Mouse (Mus musculus): ENCODE results near the gene C1ra. TPM values are rescaled to one million over a fixed set of nuclear protein-coding genes. Genes with fewer than 3 reads are reported as not detected.
"Not testable (repeated sequence)": the region's sequence is repeated elsewhere in the genome, so short reads cannot be mapped to it uniquely, and the experiment has no call there.

The C1ra gene
- polyA plus RNA-seq (2012; rRNA removed), result 0.15 and 0.22 TPM in 2 replicates

DNA sequence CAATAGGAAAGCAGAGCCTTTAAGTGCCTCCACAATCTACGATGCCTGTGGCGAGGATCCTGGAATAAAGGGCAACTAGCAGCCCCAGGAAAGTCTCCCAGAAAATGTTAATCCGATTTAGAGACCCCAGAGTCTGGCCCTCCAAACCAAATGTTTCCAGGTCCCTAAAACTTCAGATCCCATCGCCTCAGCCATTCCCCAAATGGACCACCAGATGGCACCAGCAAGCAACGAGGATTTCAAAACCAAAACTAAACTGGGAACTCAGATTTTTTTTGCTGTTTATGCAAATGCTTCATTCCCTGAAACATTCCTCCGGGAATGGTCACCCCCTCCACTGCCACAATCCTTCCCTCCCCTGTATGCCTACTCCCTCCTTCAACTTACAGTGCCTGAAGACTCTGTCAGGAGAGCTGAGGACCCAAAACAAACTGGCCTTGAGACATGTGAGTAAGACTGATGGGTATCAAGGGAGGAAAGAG, at the start of gene C1ra:
C1ra (plus strand) TSS at position 51 of the 482 bp plus-strand sequence.
- TF ChIP-seq CTCF (IDR thresholded peaks at IDR 0.05; ENCODE audit: borderline replicate concordance, extremely low read depth, insufficient read depth, insufficient read length) (peak; percentile 73; the same call in 1 of the 2 replicates), POLR2A (IDR thresholded peaks at IDR 0.05; ENCODE audit: borderline replicate concordance, extremely low read depth, insufficient read depth, insufficient read length, poor library complexity, severe bottlenecking) (no peak)
- peak; percentile 53 for DNase-seq (ENCODE audit: low read depth)

DNA sequence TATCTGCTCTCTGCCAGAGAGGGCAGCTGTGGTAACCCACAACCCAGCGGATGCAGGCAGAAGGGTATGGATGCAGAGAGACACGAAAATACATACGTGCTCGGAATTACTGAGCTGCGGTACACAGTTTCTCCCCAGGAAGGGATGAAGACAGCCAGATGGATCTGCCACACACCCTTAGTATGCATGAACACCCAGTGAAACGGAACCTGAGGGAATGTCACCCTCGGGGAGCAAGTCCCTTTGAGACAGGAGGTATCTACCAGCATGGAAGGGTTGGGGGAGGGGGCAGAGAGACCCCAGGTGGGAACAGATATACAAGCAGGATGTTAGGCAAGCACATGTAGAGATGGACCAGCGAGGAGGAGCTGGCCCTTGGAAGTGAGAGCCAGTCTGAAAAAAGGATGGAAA, 48.3 kb upstream of the C1ra start:
- no peak for TF ChIP-seq POLR2A (IDR thresholded peaks at IDR 0.05; ENCODE audit: borderline replicate concordance, extremely low read depth, insufficient read depth, insufficient read length, poor library complexity, severe bottlenecking)
- no peak for TF ChIP-seq CTCF (IDR thresholded peaks at IDR 0.05; ENCODE audit: borderline replicate concordance, extremely low read depth, insufficient read depth, insufficient read length)
- DNase-seq (ENCODE audit: low read depth), result peak; percentile 65

DNA sequence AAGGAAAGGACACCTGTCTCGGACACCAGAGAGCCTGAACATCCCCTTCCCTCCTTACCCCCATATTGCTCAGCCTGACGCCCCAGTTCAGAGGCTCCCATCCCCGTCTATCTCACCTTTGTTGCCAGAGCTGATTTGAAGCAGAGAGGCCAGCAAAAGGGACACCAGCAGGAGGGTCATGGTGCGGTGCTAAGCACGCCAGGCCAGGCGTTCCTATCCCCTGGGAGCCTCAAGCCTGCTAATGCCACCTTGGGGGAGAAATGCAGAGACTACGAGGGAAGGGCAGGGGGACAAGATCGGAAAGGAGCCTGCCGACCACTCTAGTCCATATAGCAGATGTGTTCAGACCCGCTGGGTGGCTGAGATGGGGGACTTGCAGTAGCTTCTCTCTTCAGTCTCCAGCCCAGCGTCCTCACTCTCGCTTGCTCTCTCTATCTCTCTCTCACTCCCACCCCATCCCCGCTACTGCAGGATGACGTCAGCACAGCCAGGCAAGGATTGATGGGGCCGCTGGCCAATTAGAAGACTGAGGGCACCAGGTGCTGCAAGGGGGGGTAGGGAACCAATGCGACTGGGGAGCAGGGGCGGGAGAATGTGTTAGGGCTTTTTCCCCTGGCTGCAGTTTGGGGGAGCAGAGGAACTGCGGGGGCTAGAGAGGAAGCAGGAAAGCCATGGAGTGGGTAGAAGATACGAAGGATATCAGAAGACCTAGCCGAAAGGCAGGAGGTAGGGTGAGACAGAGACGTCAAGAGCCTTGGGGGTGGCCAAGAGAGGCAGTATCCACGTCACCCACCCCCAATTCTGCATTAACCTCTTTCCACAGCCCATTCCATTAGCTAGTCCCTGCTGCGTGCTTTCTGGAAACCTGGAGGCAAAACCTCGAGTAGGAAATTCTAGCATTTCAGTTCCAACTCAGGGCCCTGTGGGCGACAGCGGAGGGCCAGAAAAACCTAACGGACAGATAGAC, 47.6 kb upstream of the C1ra start, which contains the start of gene Clstn3:
Clstn3 (minus strand) TSS at position 490 of the 967 bp plus-strand sequence.
- DNase-seq (ENCODE audit: low read depth), result peak; percentile 98
- TF ChIP-seq CTCF (IDR thresholded peaks at IDR 0.05; ENCODE audit: borderline replicate concordance, extremely low read depth, insufficient read depth, insufficient read length) (no peak), POLR2A (IDR thresholded peaks at IDR 0.05; ENCODE audit: borderline replicate concordance, extremely low read depth, insufficient read depth, insufficient read length, poor library complexity, severe bottlenecking) (peak; percentile 59; the same call in 1 of the 2 replicates)

DNA sequence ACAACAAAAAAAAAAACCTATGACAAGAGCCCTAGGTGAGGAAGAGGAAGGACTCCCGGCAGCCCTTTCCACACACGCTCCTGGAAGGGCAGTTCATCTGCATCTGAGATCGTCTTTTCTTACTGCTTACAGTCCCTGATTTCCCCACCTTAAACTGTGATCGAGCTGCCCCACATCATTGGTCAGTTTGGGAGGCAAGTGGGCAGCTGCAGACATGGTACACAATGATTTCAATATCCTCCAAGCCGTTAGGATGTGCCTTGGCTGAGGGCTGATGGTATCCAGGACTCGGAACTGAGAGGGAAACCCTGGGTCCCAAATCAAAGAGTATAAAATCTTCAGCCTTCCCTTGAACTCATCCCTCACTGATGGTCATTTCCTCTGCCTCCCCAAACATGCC, 46.9 kb upstream of the C1ra start:
- peak; percentile 24 for DNase-seq (ENCODE audit: low read depth)
- TF ChIP-seq CTCF (IDR thresholded peaks at IDR 0.05; ENCODE audit: borderline replicate concordance, extremely low read depth, insufficient read depth, insufficient read length), result no peak
- TF ChIP-seq POLR2A (IDR thresholded peaks at IDR 0.05; ENCODE audit: borderline replicate concordance, extremely low read depth, insufficient read depth, insufficient read length, poor library complexity, severe bottlenecking), result no peak

DNA sequence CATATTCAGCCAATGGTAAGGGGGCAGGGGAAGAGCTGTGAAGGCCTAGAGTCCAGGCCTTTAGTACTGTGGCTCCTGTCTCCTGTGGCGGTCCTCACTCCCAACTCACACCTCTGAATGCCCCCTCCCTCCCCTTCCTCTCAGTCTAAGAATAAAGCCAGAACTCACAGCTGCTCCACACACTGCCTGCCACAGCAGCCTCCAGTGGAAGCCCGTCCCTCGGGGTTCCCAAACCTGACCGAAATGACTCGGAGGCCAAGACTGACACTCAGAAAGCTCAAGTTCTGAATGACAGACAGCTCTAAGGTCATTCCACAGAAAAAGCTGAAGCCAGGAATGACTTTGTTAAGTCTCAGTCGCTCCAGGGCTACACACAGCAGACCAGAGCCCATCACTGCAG, 46.5 kb upstream of the C1ra start:
- DNase-seq (ENCODE audit: low read depth), result peak; percentile 9
- TF ChIP-seq CTCF (IDR thresholded peaks at IDR 0.05; ENCODE audit: borderline replicate concordance, extremely low read depth, insufficient read depth, insufficient read length) (no peak), POLR2A (IDR thresholded peaks at IDR 0.05; ENCODE audit: borderline replicate concordance, extremely low read depth, insufficient read depth, insufficient read length, poor library complexity, severe bottlenecking) (no peak)

DNA sequence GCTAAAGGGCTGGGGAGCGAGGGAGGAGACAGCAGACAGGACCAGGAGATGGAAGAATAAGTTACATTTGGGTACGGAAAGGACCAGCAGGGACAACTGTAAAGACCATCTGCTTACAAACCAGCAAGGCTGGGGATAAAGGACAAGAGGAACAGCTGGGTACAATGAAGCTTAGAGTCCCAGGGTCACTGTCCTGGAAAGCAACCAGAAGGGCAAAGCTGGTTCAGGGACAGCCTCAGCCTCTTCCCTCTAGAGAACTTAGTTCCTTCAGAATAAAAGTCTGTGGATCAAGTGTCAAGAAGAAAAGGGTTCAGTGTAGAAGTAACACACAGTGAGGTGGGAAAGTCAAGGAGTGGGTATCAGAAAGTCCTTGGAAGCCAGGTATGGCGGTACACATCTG, 41.1 kb upstream of the C1ra start:
- DNase-seq (ENCODE audit: low read depth), result no peak
- no peak for TF ChIP-seq CTCF (IDR thresholded peaks at IDR 0.05; ENCODE audit: borderline replicate concordance, extremely low read depth, insufficient read depth, insufficient read length)
- no peak for TF ChIP-seq POLR2A (IDR thresholded peaks at IDR 0.05; ENCODE audit: borderline replicate concordance, extremely low read depth, insufficient read depth, insufficient read length, poor library complexity, severe bottlenecking)

DNA sequence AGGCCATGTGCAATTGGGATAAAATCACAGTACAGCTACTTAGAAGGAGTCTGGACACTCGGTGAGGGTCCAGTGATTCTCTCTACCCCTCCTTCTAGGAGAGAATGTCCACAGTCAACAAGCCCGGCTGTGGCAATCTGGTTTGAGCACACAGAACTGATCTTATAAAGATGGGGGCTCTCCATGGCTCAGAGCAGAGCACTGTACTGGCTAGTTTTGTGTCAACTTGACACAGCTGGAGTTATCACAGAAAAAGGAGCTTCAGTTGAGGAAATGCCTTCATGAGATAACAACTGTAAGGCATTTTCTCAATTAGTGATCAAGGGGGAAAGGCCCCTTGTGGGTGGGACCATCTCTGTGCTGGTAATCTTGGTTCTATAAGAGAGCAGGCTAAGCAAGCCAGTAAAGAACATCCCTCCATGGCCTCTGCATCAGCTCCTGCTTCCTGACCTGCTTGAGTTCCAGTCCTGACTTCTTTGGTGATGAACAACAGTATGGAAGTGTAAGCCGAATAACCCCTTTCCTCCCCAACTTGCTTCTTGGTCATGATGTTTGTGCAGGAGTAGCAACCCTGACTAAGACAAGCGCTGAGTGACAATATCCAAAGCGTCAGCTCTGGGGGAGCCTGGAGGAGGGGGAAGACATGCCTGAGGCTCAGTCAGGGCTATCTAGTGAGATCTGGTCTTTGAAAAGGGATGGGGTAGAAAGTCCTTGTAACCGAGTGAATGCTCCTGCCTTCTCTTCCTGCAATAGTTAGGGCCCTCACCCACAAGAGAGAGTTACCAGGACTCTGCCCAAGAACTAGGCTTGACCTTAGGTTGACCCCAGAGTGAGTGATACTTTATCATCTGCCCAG, 40.2 kb upstream of the C1ra start:
- DNase-seq (ENCODE audit: low read depth), result not testable (repeated sequence)

DNA sequence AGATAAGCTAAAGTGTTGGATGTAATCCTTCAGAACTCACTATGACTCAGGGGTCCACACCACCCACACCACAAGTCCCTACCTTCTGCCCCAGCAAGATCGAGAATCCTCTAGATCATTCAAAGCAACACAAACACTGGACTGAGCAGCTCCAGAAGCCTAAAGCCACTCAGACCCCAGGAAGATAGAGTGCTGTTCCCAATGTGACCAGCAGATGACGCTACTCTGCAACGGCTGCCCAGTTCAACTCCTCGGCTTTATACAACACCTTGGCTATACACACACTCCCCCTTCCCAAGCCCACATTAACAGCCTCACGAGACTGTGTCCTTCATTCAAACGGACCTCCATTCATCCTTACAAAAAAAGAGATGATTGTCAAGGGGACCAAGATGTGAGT, 39.4 kb upstream of the C1ra start:
- TF ChIP-seq CTCF (IDR thresholded peaks at IDR 0.05; ENCODE audit: borderline replicate concordance, extremely low read depth, insufficient read depth, insufficient read length) (peak; percentile 45; the same call in 1 of the 2 replicates), POLR2A (IDR thresholded peaks at IDR 0.05; ENCODE audit: borderline replicate concordance, extremely low read depth, insufficient read depth, insufficient read length, poor library complexity, severe bottlenecking) (no peak)
- no peak for DNase-seq (ENCODE audit: low read depth)

DNA sequence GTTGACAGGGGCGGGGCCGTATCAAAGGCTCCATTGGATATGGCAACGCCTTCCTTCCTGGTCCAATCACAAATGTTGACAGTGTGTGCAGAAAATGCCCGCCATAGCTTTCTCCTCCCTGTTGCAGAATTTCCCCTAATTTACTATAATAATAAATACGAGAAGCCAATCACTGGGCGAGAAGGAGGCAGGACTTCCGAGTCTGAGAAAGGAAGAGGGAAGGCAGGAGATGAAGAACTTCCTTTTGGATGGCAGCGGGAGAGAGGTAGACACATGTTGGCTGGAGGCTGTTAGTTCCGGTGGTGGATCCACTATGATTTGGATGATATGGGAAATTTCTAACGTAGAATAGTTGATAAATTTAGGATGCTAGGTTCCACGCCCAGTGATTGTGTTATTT, 37.6 kb upstream of the C1ra start:
- no peak for TF ChIP-seq CTCF (IDR thresholded peaks at IDR 0.05; ENCODE audit: borderline replicate concordance, extremely low read depth, insufficient read depth, insufficient read length)
- TF ChIP-seq POLR2A (IDR thresholded peaks at IDR 0.05; ENCODE audit: borderline replicate concordance, extremely low read depth, insufficient read depth, insufficient read length, poor library complexity, severe bottlenecking), result no peak
- DNase-seq (ENCODE audit: low read depth), result no peak

DNA sequence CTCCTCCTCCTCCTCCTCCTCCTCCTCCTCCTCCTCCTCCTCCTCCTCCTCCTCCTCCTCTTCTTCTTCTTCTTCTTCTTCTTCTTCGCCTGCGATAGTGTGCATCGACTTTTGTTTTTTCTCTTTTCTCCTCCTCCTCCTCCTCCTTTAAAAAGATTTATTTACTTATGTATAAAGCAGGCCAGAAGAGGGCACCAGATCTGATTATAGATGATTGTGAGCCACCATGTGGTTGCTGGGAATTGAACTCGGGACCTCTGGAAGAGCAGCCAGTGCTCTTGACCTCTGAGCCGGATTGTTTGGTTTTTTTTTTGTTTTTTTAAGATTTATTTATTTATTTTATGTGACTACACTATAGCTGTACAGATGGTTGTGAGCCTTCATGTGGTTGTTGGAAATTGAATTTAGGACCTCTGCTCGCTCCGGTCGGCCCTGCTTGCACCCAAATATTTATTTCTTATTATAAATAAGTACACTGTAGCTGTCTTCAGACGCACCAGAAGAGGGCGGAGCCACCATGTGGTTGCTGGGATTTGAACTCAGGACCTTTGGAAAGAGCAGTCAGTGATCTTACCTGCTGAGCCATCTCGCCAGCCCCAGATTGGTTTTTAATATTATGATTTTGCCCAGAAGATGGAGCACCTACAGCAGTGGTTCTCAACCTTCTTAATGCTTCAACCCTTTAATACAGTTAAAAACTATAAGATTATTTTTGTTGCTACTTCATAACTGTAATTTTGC, 36.7 kb upstream of the C1ra start:
- not testable (repeated sequence) for DNase-seq (ENCODE audit: low read depth)

DNA sequence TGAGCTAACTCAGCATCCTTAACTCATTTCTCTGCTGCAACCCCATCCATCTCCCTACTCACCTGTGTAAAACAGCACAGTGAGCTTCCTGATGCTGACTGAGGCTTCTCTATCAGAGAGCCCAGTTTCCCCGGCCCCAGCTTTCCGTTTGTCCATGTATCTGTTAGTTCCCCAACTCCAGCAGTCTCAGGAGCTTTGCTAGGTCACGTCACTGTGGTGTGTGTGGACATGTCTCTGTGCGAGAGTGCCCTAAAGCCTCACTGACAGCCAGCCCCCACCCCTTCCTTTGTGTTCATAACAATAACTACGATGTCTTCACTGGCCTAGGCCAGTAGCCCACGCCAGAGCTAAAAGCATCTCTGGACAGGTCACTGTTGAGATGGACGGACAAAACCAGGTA, 36.0 kb upstream of the C1ra start:
- TF ChIP-seq CTCF (IDR thresholded peaks at IDR 0.05; ENCODE audit: borderline replicate concordance, extremely low read depth, insufficient read depth, insufficient read length) (no peak), POLR2A (IDR thresholded peaks at IDR 0.05; ENCODE audit: borderline replicate concordance, extremely low read depth, insufficient read depth, insufficient read length, poor library complexity, severe bottlenecking) (no peak)
- DNase-seq (ENCODE audit: low read depth), result no peak
